In the genomic region with DNA sequence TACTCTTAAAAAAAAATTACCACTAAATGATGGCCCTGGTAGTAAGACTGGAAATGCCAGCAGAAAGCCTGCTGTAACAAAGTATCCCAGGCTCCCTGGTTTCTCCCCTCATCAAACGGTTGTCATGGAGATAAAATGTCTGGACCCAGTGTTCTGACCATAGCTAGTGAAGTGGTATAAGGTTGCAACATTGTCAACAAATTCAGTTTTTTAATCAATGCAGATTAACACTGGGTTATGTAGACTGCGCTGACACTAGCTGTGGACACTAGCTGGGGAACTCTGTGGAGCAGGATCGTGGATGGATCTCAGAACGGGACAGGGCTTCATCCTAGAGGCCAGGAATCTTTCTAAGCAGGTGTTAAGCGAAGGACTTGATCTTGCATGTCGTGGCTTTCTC, we compare ENCODE assay signal across 30 mouse cellular contexts.
"Had no signal": no experiment of that assay in that cellular context is flagged by ENCODE, and none has a peak within 500 bp of the region (broad histone marks: within the 10 kb centered on the region; RNA-seq: fewer than 3 reads in every experiment).

No protein-coding gene starts in this region.

- ATAC-seq: lung, postnatal 0 days; midbrain, embryonic 13.5 days; midbrain, embryonic 15.5 days; midbrain, embryonic 16.5 days had no signal

- H3K4me2 ChIP-seq: limb, embryonic 12.5 days; limb, embryonic 13.5 days; limb, embryonic 15.5 days; liver, embryonic 11.5 days; liver, embryonic 13.5 days; liver, embryonic 15.5 days; lung, embryonic 14.5 days; lung, embryonic 15.5 days; midbrain, embryonic 11.5 days; midbrain, embryonic 12.5 days; midbrain, embryonic 13.5 days; midbrain, embryonic 15.5 days had no signal

- H3K4me1 ChIP-seq: limb, embryonic 10.5 days; limb, embryonic 12.5 days; limb, embryonic 13.5 days; limb, embryonic 15.5 days; liver, embryonic 13.5 days; liver, embryonic 15.5 days; lung, embryonic 15.5 days; midbrain, embryonic 12.5 days; midbrain, embryonic 13.5 days; midbrain, embryonic 15.5 days had no signal

- H3K9me3 ChIP-seq: limb, embryonic 10.5 days; limb, embryonic 12.5 days; limb, embryonic 13.5 days; limb, embryonic 15.5 days; liver, embryonic 13.5 days; liver, embryonic 15.5 days; lung, embryonic 15.5 days; megakaryocyte, embryonic 14.5 days; midbrain, embryonic 10.5 days; midbrain, embryonic 12.5 days; midbrain, embryonic 13.5 days; midbrain, embryonic 15.5 days had no signal

- H3K4me3 ChIP-seq: left cerebral cortex, adult 2 months; limb, embryonic 10.5 days; limb, embryonic 12.5 days; limb, embryonic 13.5 days; limb, embryonic 15.5 days; liver, embryonic 13.5 days; liver, embryonic 15.5 days; lung, embryonic 15.5 days; megakaryocyte, embryonic 14.5 days; midbrain, embryonic 10.5 days; midbrain, embryonic 12.5 days; midbrain, embryonic 13.5 days; midbrain, embryonic 15.5 days; myocyte had no signal

- H3K27me3 ChIP-seq: limb, embryonic 12.5 days; limb, embryonic 13.5 days; limb, embryonic 15.5 days; liver, embryonic 13.5 days; liver, embryonic 15.5 days; lung, embryonic 15.5 days; midbrain, embryonic 12.5 days; midbrain, embryonic 13.5 days; midbrain, embryonic 15.5 days had no signal

- H3K36me3 ChIP-seq: limb, embryonic 10.5 days; limb, embryonic 12.5 days; limb, embryonic 13.5 days; limb, embryonic 15.5 days; liver, embryonic 13.5 days; liver, embryonic 15.5 days; lung, embryonic 15.5 days; midbrain, embryonic 10.5 days; midbrain, embryonic 12.5 days; midbrain, embryonic 13.5 days; midbrain, embryonic 15.5 days had no signal

- H3K27ac ChIP-seq: left cerebral cortex, adult 2 months; limb, embryonic 10.5 days; limb, embryonic 12.5 days; limb, embryonic 13.5 days; limb, embryonic 15.5 days; liver, embryonic 13.5 days; liver, embryonic 14.5 days; liver, embryonic 15.5 days; lung, embryonic 15.5 days; macrophage; midbrain, embryonic 10.5 days; midbrain, embryonic 12.5 days; midbrain, embryonic 13.5 days; midbrain, embryonic 15.5 days had no signal

- DNase-seq: layer of hippocampus, postnatal 36 days; left cerebral cortex, postnatal 4 days; liver, embryonic 13.5 days; lung, adult 18-20 months; lung, adult 2 months; lung, embryonic 14.5 days; lung, postnatal 10 days; lung, postnatal 14 days; lung, postnatal 36 days; lung, postnatal 4 days; midbrain, embryonic 14.5 days had no signal

- H3K9ac ChIP-seq: limb, embryonic 12.5 days; limb, embryonic 13.5 days; limb, embryonic 15.5 days; liver, embryonic 13.5 days; liver, embryonic 14.5 days; liver, embryonic 15.5 days; lung, embryonic 14.5 days; lung, embryonic 15.5 days; midbrain, embryonic 12.5 days; midbrain, embryonic 13.5 days; midbrain, embryonic 15.5 days had no signal
